Comparison of ENCODE assay signal across 8 mouse cellular contexts in the genomic region with DNA sequence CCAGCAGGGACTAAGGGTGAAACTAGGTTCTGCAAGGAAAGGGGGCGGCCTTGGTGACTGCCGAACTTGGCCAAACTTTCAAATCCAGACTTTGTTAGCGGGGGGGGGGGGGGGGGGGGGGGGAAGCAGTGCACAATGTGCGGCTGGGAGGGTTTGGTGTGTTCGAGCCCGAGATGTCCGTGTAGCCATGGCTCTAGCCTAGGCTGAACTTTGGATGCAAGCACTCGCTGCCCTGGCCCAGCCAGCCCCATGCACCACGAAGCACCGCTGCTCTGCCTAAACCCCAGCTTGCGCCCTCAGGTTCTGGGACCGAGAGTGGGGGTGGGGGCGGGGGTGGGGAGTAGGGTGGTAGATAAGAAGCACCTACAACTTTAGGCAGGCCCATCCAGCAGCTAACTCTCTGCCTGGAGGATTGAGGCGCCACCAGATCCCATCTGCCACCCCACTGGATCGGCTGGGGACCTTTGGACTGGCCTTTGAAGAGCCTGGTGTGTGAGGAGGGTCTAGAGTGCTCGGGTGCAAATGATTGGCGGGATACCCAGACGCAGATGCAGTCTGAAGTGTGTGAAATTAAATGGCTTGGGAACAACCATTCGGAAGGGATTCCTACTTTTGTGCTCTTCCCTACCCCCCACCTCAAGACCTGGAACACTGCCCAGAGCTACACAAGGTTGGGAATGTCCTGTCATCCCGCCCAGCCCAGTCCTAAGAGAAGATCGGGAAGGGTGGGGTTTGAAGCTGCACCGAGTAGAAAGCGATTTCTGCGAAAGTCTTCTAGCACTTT. TPM values are rescaled to one million over a fixed set of nuclear protein-coding genes. Genes with fewer than 3 reads are reported as not detected.
A peak's percentile ranks its signal among the peaks of the same experiment; 100 is the strongest.
DNase-seq lines count a peak whose midpoint lies in the region; ATAC-seq and TF ChIP-seq lines count a peak whose summit lies in the region.

No protein-coding gene starts in this region.

- peak overlapping the region; percentile 56 for H3K4me3 ChIP-seq in forebrain, embryonic 12.5 days (replicated peaks)
- peak overlapping the region; percentile 69 for H3K4me3 ChIP-seq in hindbrain, embryonic 10.5 days
- H3K4me3 ChIP-seq in limb, embryonic 12.5 days (replicated peaks) = peak overlapping the region; percentile 59
- peak overlapping the region; percentile 55 for H3K4me3 ChIP-seq in midbrain, postnatal 0 days (ENCODE audit: low read depth, low read length)

- no peak overlapping the region for H3K27ac ChIP-seq in forebrain, embryonic 12.5 days
- peak overlapping the region; percentile 89 for H3K27ac ChIP-seq in hindbrain, embryonic 10.5 days
- H3K27ac ChIP-seq in limb, embryonic 12.5 days = no peak overlapping the region
- peak overlapping the region; percentile 59; the same call in 1 of the 2 replicates for H3K27ac ChIP-seq in midbrain, postnatal 0 days (ENCODE audit: low read depth, low read length)

- peaks cover 49% of the 10 kb centered on the region for H3K27me3 ChIP-seq in forebrain, embryonic 12.5 days
- H3K27me3 ChIP-seq in hindbrain, embryonic 10.5 days (ENCODE audit: insufficient read depth, poor library complexity, severe bottlenecking) = peaks cover 45% of the 10 kb centered on the region
- H3K27me3 ChIP-seq in limb, embryonic 12.5 days = peaks cover 38% of the 10 kb centered on the region
- peaks cover 5% of the 10 kb centered on the region; the same call in 1 of the 2 replicates for H3K27me3 ChIP-seq in midbrain, postnatal 0 days (ENCODE audit: insufficient read depth, low read length)

- peaks cover 20% of the 10 kb centered on the region for H3K4me1 ChIP-seq in forebrain, embryonic 12.5 days
- peaks cover 43% of the 10 kb centered on the region for H3K4me1 ChIP-seq in hindbrain, embryonic 10.5 days (replicated peaks)
- peaks cover 19% of the 10 kb centered on the region for H3K4me1 ChIP-seq in limb, embryonic 12.5 days (replicated peaks)
- H3K4me1 ChIP-seq in midbrain, postnatal 0 days (ENCODE audit: insufficient read depth, low read length) = peaks cover 5% of the 10 kb centered on the region; the same call in 1 of the 2 replicates

- H3K4me2 ChIP-seq in forebrain, embryonic 12.5 days = peak overlapping the region; percentile 96
- H3K4me2 ChIP-seq in limb, embryonic 12.5 days = peak overlapping the region; percentile 94
- H3K4me2 ChIP-seq in midbrain, postnatal 0 days (ENCODE audit: low read depth, low read length, poor library complexity, severe bottlenecking) = peak overlapping the region; percentile 99

- no peaks in the 10 kb centered on the region for H3K9me3 ChIP-seq in forebrain, embryonic 12.5 days
- H3K9me3 ChIP-seq in hindbrain, embryonic 10.5 days = no peaks in the 10 kb centered on the region
- 0 out of 2 replicates have a peak, but pooled peaks cover 2% of the 10 kb centered on the region for H3K9me3 ChIP-seq in limb, embryonic 12.5 days
- no peaks in the 10 kb centered on the region; the same call in 1 of the 2 replicates for H3K9me3 ChIP-seq in midbrain, postnatal 0 days (ENCODE audit: low read length)

- H3K36me3 ChIP-seq in forebrain, embryonic 12.5 days (replicated peaks) = no peaks in the 10 kb centered on the region
- H3K36me3 ChIP-seq in hindbrain, embryonic 10.5 days = no peaks in the 10 kb centered on the region
- H3K36me3 ChIP-seq in limb, embryonic 12.5 days = no peaks in the 10 kb centered on the region
- no peaks in the 10 kb centered on the region for H3K36me3 ChIP-seq in midbrain, postnatal 0 days (ENCODE audit: insufficient read depth, low read length)

- peak overlapping the region; percentile 69; the same call in 1 of the 2 replicates for H3K9ac ChIP-seq in forebrain, embryonic 12.5 days
- H3K9ac ChIP-seq in limb, embryonic 12.5 days (replicated peaks) = peak overlapping the region; percentile 72
- peak overlapping the region; percentile 67 for H3K9ac ChIP-seq in midbrain, postnatal 0 days (replicated peaks; ENCODE audit: low read length, poor library complexity, severe bottlenecking)

- TF ChIP-seq CTCF in midbrain, postnatal 0 days (IDR thresholded peaks at IDR 0.05) = no peak

- ATAC-seq in forebrain, embryonic 12.5 days (ENCODE audit: low FRiP score) = peak; percentile 59
- peak; percentile 60; the same call in 1 of the 2 replicates for ATAC-seq in limb, embryonic 12.5 days (ENCODE audit: insufficient number of reproducible peaks, insufficient read depth, low FRiP score, low TSS enrichment, low read depth)
- peak; percentile 53; the same call in 1 of the 2 replicates for ATAC-seq in midbrain, postnatal 0 days (ENCODE audit: low FRiP score)
- no peak for ATAC-seq in megakaryocyte progenitor cell, adult 5-6 weeks (replicated peaks; ENCODE audit: poor library complexity)

- peak; percentile 62 for DNase-seq in 3T3-L1 (ENCODE audit: low read depth, low spot score)
- peak; percentile 64 for DNase-seq in adipocyte (ENCODE audit: low spot score)
- peak; percentile 48 for DNase-seq in hindbrain, embryonic 10.5 days (ENCODE audit: low spot score)
- DNase-seq in midbrain, postnatal 0 days (ENCODE audit: low spot score) = peak; percentile 57
- no peak for DNase-seq in B cell, adult 2 months

- WGBS in forebrain, embryonic 12.5 days = 9% methylated on average over 23 of the region's 24 CpGs
- WGBS in hindbrain, embryonic 10.5 days = 10% methylated on average over 23 of the region's 24 CpGs
- 8% methylated on average over 22 of the region's 24 CpGs for WGBS in limb, embryonic 12.5 days
- WGBS in midbrain, postnatal 0 days = 8% methylated on average over 22 of the region's 24 CpGs

RNA-seq across cellular contexts. Expression of gene Rin3, which starts 0.8 kb away (rescaled TPM):
- 2.2 and 2.9 TPM in 2 replicates for polyA plus RNA-seq in forebrain, embryonic 12.5 days (2016; fragmentation: Nextera tagmentation; extraction: Ambion mirVana)
- polyA plus RNA-seq in hindbrain, embryonic 10.5 days (2016; fragmentation: Nextera tagmentation; extraction: Ambion mirVana) = 5.1 TPM in 2 replicates
- polyA plus RNA-seq in limb, embryonic 12.5 days (2016; fragmentation: Nextera tagmentation; extraction: Ambion mirVana) = 3.6 and 4.4 TPM in 2 replicates
- total RNA-seq in midbrain, postnatal 0 days (2014; rRNA removed) = 3.7 and 5.9 TPM in 2 replicates
- polyA plus RNA-seq in midbrain, postnatal 0 days (2015; fragmentation: Nextera tagmentation; extraction: Ambion mirVana) = 1.6 and 1.8 TPM in 2 replicates
- 119 and 135 TPM in 2 replicates for total RNA-seq in megakaryocyte progenitor cell, adult 5-6 weeks (2015)
- 68.0 and 70.5 TPM in 2 replicates for total RNA-seq in megakaryocyte progenitor cell, adult 5-6 weeks (2017)

Comparison
In these comparisons a context has a peak if more than half of its experiments do, and no peak if none do; other contexts are left out.
1. DNase-seq: peak in 3T3-L1 (single experiment), adipocyte (single experiment), hindbrain, embryonic 10.5 days (single experiment) and midbrain, postnatal 0 days (single experiment); none in B cell, adult 2 months (0 of 2).
2. H3K27ac ChIP-seq: peak in hindbrain, embryonic 10.5 days (single experiment) and midbrain, postnatal 0 days (single experiment); none in forebrain, embryonic 12.5 days (single experiment) and limb, embryonic 12.5 days (single experiment).
3. Peak in every context shown above with its lines, with median percentiles within 50 percentile points of each other: H3K4me2 ChIP-seq, H3K4me3 ChIP-seq and H3K9ac ChIP-seq.